Comparison of ENCODE assay signal across 17 mouse cellular contexts in the genomic region with DNA sequence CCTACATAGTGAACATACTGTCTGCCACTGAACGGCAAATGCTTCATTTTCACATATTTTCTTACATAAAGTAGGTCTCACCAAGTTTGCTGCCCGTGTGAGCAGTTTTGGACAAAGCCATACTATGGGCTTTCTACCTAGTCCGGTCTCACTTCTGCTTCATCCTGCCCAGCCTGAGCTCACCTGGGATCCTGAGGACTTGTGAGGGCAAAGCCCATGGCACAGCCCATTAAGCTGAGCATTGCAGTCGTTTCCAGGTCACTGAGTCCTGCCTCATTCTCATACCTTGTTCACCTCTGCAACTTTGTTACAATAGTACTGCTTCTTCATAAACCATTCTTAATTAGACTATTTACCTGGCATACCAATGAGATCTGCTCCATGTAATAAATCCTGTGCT.
"Had no signal": no experiment of that assay in that cellular context is flagged by ENCODE, and none has a peak within 500 bp of the region (broad histone marks: within the 10 kb centered on the region; RNA-seq: fewer than 3 reads in every experiment).

No protein-coding gene starts in this region.

- H3K36me3 ChIP-seq: intestine, embryonic 15.5 days; limb, embryonic 12.5 days; limb, embryonic 15.5 days; liver, embryonic 15.5 days; neural tube, embryonic 12.5 days had no signal

- H3K9me3 ChIP-seq: intestine, embryonic 15.5 days; limb, embryonic 12.5 days; limb, embryonic 15.5 days; liver, embryonic 15.5 days; neural tube, embryonic 12.5 days had no signal

- H3K4me1 ChIP-seq: intestine, embryonic 15.5 days; limb, embryonic 12.5 days; limb, embryonic 15.5 days; liver, embryonic 15.5 days; neural tube, embryonic 12.5 days had no signal

- DNase-seq: left cerebral cortex, postnatal 4 days; lung, adult 2 months; lung, postnatal 14 days; lung, postnatal 4 days; midbrain, embryonic 14.5 days; retina, postnatal 1 day; right cerebral cortex, postnatal 25 days; spleen, adult 18-20 months; thymus, adult 2 months; thymus, postnatal 14 days had no signal

- ATAC-seq: intestine, embryonic 15.5 days had no signal

- H3K27ac ChIP-seq: intestine, embryonic 15.5 days; limb, embryonic 12.5 days; limb, embryonic 15.5 days; liver, embryonic 15.5 days; neural tube, embryonic 12.5 days had no signal

- H3K9ac ChIP-seq: intestine, embryonic 15.5 days; limb, embryonic 12.5 days; limb, embryonic 15.5 days; liver, embryonic 15.5 days; neural tube, embryonic 12.5 days had no signal

- H3K27me3 ChIP-seq: intestine, embryonic 15.5 days; limb, embryonic 12.5 days; limb, embryonic 15.5 days; liver, embryonic 15.5 days; neural tube, embryonic 12.5 days had no signal

- H3K4me3 ChIP-seq: intestine, embryonic 15.5 days; limb, embryonic 12.5 days; limb, embryonic 15.5 days; liver, embryonic 15.5 days; neural tube, embryonic 12.5 days had no signal

- H3K4me2 ChIP-seq: intestine, embryonic 15.5 days; limb, embryonic 12.5 days; limb, embryonic 15.5 days; liver, embryonic 11.5 days; liver, embryonic 15.5 days; midbrain, embryonic 11.5 days; neural tube, embryonic 12.5 days had no signal
